Mouse (Mus musculus) C3H10T1/2 (cell line): ENCODE measurements around the gene Prm2. TPM values are rescaled to one million over a fixed set of nuclear protein-coding genes. Genes with fewer than 3 reads are reported as not detected.

ENCODE experiments used
- polyA plus RNA-seq, 2 experiments: library from polyadenylated mRNA; unstranded; fragments of >200 nt; fragmentation: generic; extraction: Trizol; gene quantifications; one replicate each; pipeline ENCODE4 v1.2.1; 2012; ENCODE audit warnings: missing spikeins in 2 of 2

The Prm2 gene
- not detected for polyA plus RNA-seq

GRCm38 (mm10) chr16:10796034-10796433 lies at the start of gene Prm2:
TSS of gene Prm2 (minus strand) at chr16:10796134.

GRCm38 (mm10) chr16:10834911-10835587 lies 39.1 kb upstream of the Prm2 start, which contains the start of gene Rmi2:
TSS of gene Rmi2 (plus strand) at chr16:10835059.

GRCm38 (mm10) chr16:10812865-10813371 lies 17.0 kb upstream of the Prm2 start, which contains the start of gene Gm11172:
TSS of gene Gm11172 (plus strand) at chr16:10812915.

GRCm38 (mm10) chr16:10805789-10806527 lies 10.0 kb upstream of the Prm2 start, which contains the start of gene Prm1:
TSS of gene Prm1 (minus strand) at chr16:10805839.

GRCm38 (mm10) chr16:10790702-10791101 lies 5.2 kb downstream of the Prm2 start, which contains the start of gene Prm3:
TSS of gene Prm3 (minus strand) at chr16:10790914.

GRCm38 (mm10) chr16:10788271-10788670 lies 7.7 kb downstream of the Prm2 start, which contains the start of gene Tnp2:
TSS of gene Tnp2 (minus strand) at chr16:10788660.

GRCm38 (mm10) chr16:10785371-10786231 lies 10.3 kb downstream of the Prm2 start, which contains the start of gene Socs1:
TSS of gene Socs1 (minus strand) at chr16:10785536.

Other genes with a start within 250 kb of the Prm2 start
- 1 to 10 TPM; 7.2 to 7.5 TPM for gene Socs1, start 10.6 kb downstream of the Prm2 start, polyA plus RNA-seq
- gene Tnp2, start 7.5 kb downstream of the Prm2 start, polyA plus RNA-seq: not detected
- not detected for gene Prm3, start 5.2 kb downstream of the Prm2 start, polyA plus RNA-seq
- not detected for gene Prm1, start 9.7 kb upstream of the Prm2 start, polyA plus RNA-seq
- gene Gm11172, start 16.8 kb upstream of the Prm2 start, polyA plus RNA-seq: not detected
- 1 to 10 TPM; 2.4 to 7.2 TPM for gene Rmi2, start 38.9 kb upstream of the Prm2 start, polyA plus RNA-seq